Mouse (Mus musculus) T-helper 17 cell (primary cell): ENCODE data around the gene Tctn1.
"Not testable (repeated sequence)": the region's sequence is repeated elsewhere in the genome, so short reads cannot be mapped to it uniquely, and the experiment has no call there.

Experiments
- in situ Hi-C, 2 experiments: fragments of 300-600 bp; cut with MboI, MseI; formaldehyde crosslinking; loops; 1 replicate in 1 of 2; 2 replicates in 1 of 2; pipeline ENCODE4 v1.15.1; 2025; ENCODE audit warnings: high pct_unique_total_duplicates in 2 of 2

Tctn1 gene

DNA sequence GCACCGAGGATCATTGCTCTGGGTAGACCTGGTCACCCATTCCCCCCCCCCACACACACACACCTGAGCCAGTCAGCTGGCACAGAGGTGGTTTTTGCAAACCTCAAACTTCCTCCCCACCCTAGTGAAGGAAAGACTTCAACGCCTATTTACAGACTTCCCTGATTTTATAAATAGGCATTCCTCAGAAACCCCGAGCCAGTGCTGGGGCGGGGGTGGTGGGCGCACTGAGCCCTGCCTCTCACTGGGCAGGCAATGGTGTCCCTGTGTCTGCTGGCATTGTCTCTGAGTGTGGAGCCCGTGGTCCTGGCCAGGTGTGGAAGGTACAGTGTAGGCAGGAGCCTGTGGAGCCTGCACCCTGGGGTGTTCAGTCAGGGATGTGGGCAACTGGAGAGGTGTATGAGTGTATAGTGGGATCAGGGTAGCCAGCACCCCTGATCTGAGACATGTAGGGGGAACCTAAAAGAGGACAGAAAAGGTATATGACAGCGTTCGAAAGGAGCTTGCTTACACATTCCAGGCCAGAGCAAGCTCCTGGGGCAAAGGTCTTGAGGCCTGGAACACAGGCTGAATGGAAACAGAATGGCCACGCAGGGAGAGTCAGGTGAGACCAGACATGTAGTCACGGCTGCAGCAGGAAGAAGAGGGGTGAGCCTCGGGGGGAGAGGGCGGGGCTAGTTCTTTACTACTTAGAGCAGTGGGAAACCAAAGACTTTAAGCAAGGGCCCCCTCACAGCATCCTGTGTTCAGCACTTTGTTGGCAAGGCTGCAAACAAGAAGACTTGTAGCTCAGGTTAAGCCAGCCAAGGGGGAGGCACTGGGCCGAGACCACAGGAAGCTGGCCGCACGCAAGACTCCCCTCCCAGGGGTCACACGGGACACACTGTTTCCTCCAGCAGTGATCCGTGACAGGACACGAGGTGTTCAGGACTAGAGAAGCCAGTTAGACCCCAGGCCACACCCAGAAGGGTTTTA is 44.3 kb downstream of the Tctn1 start:
- in situ Hi-C loops, result no loop called here

DNA sequence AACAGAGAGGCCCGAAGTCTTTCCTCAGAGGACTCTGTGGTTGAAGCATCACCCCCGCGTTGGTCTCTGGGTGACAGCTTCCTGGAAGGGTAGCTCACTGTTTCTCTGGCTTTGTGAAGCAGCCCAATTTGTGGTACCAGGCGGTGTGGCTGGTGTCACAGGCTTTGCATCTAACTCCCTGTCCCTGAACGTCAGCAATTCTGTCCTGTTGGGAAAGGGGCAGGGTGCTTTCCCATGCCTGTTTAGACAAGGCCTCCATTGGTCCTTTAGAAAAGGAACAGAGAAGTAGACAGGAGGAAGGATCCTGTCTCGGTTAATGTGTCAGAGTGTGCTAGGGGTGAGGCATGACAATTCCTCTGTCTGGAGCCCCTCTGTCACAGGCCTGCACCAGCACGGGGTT is 45.3 kb downstream of the Tctn1 start:
- in situ Hi-C loops, result no loop called here

GRCm38 (mm10) chr5:122218109-122218905 is 46.0 kb downstream of the Tctn1 start:
- in situ Hi-C loops, result no loop called here

GRCm38 (mm10) chr5:122217636-122218035 is 46.6 kb downstream of the Tctn1 start:
- in situ Hi-C loops, result no loop called here

GRCm38 (mm10) chr5:122213861-122214260 is 50.4 kb downstream of the Tctn1 start:
- in situ Hi-C loops, result no loop called here

DNA sequence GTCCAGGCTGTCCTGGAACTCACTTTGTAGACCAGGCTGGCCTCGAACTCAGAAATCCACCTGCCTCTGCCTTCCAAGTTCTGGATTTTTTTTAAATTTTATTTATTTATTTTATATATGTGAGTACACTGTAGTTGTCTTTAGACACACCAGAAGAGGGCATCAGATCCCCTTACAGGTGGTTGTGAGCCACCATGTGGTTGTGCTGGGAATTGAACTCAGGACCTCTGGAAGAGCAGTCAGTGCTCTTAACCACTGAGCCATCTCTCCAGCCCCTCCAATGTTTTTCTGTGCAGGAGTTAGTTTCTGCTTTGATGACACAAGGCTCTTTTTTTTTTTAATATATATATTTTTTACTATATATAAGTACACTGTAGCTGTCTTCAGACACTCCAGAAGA is 51.4 kb downstream of the Tctn1 start:
- in situ Hi-C loops, result not testable (repeated sequence)

DNA sequence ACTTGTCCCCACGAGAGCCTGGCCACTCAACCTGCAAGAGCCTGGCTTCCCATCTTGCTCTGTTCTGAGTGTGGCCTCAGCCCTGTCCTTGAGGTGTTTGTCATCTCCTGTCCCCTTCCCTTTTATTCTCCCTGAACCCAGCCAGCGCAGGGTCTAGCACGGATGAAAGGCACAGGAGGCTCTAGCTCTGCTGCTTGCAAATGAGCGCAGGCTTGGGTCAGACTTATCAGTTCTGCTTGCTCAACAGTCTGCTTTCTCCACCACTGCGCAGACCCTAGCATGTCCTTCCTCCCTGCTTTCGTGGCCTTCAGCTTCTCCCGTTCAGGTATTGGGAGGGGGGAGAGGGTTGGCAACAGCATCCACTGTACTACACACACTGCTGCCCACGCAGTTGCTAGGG is 52.1 kb downstream of the Tctn1 start:
- in situ Hi-C loops, result no loop called here

DNA sequence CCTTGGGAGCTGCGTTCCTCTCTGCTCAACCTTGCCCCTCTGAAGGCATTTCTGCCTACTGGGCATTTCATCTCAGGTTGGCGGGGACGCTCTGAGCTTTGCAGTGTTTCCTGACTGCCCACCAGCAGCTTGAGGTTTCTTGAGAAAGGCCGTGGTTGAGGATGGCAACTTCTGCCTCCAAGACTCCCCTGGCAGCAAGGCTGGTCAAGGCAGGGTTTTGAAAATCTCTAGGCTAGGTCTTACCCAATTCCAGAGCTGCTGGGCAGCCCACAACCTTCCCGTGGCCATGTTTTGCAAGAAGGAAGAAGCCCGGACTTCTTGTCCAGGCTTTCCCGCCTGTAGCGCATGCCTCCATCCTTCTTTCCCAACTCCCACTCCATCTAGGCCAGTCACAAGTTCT is 53.4 kb downstream of the Tctn1 start:
- in situ Hi-C loops, result no loop called here

- in situ Hi-C loops, result loop anchor here in 1 of 2 experiments (10.0 kb wide), 1 partner anchor 565 kb away; no protein-coding TSS in a partner anchor
Measured at GRCm38 (mm10) chr5:122209591-122210368, 54.5 kb downstream of the Tctn1 start.

DNA sequence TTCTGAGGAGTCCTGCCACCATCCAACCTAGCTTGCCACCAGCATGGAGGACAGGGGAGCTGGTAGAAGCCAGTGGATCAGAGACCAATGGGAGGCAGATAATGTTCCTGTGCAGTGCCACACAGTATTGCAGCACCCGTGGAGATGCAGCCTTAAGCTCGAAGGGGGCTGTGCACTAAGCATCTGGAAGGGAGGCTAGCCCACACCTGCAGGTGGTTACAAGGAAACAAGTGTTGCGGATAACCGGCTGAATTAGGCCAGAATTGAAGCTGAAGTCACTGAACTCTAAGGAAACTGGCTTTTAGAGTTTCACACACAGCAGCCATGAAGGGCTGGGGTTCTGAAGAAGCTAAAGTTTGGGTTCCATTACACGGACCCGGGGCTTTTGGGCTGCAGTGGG is 55.4 kb downstream of the Tctn1 start:
- in situ Hi-C loops, result loop anchor here in 1 of 2 experiments (10.0 kb wide), 1 partner anchor 564 kb away; no protein-coding TSS in a partner anchor

GRCm38 (mm10) chr5:122206475-122206874 is 57.8 kb downstream of the Tctn1 start, which contains the start of gene Hvcn1:
TSS of gene Hvcn1 (plus strand) at chr5:122206804.
- in situ Hi-C loops, result loop anchor here in 1 of 2 experiments (10.0 kb wide), 1 partner anchor 562 kb away; no protein-coding TSS in a partner anchor

DNA sequence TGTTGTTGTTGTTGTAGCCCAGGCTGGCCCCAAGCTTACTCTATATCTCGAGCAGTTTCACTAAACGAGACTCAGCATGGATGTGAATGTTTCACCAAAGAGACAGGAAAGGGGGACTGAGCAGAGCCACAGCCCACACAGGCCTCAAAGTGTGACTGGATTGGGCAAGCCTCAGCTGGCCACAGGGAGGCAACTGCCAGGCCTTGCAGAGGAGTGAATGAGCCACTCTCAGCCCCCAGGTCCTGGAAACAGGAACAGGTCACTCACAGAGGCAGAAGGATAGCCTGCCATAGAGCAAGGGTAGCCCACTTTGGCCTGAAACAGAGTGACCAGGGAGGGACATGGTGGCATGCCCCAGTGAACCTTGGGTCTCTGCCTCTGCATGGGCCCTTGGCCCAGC is 60.1 kb downstream of the Tctn1 start:
- in situ Hi-C loops, result loop anchor here in 1 of 2 experiments (10.0 kb wide), 1 partner anchor 559 kb away; no protein-coding TSS in a partner anchor

GRCm38 (mm10) chr5:122201904-122202303 is 62.4 kb downstream of the Tctn1 start:
- in situ Hi-C loops, result loop anchor here in 1 of 2 experiments (10.0 kb wide), 1 partner anchor 557 kb away; no protein-coding TSS in a partner anchor

DNA sequence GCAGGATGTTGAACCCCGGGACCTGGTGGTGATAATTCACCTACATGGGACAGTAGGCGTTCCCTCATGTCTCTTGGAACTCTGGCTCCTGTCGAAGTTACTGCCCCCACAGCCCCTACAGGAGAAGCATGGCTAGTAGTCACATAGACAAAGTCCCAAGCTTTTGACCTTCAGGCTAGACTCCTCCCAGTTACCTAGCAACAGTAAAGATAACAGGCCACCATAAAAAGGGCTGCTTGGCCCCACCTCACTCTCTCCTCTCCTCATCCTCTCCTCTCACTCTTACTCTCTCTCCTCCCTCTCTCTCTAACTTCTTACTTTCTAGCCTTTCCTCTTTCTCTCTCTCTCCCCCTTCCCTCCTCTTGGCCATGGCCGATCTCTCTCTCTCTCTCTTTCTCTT is 63.4 kb downstream of the Tctn1 start:
- in situ Hi-C loops, result loop anchor here in 1 of 2 experiments (10.0 kb wide), 1 partner anchor 556 kb away; no protein-coding TSS in a partner anchor

GRCm38 (mm10) chr5:122192347-122192746 is 71.9 kb downstream of the Tctn1 start:
- in situ Hi-C loops, result no loop called here

DNA sequence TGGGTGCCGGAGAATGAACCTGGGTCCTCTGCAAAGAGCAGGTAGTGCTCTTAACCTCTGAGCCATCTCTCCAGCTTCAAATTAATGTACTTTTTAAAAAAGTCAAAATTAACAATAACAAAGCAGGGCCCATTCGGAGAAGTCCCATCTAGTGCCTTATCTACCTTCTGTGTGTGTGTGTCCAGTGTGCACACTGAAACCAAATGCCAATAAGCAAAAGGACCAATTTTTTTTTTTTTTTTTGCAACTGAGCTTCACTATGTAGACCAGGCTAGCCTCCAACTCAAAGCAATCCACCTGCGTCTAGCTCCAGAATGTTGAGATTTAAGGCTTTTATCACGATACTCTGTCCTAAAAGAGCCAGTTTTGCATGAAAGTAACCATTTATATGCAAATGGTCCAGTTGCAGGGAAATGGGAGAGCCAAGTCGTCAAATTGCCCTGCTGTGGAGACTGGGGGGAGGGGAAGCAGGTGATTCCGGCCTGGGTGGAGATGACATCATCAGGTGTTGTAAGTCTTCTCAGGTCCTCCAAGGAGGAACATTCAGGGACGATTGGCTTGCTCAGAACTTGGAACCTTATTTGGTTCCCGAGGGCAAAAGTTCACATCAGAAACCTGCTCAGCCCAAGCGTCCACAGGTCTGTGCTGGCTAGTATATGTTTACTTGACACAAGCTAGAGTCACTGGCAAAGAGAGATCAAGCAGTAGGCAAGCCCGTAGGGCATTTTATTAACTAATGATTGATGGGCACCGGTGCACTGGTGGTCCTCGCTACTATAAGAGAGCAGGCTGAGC is 72.8 kb downstream of the Tctn1 start:
- in situ Hi-C loops, result no loop called here

GRCm38 (mm10) chr5:122190465-122190864 is 73.8 kb downstream of the Tctn1 start:
- in situ Hi-C loops, result no loop called here

DNA sequence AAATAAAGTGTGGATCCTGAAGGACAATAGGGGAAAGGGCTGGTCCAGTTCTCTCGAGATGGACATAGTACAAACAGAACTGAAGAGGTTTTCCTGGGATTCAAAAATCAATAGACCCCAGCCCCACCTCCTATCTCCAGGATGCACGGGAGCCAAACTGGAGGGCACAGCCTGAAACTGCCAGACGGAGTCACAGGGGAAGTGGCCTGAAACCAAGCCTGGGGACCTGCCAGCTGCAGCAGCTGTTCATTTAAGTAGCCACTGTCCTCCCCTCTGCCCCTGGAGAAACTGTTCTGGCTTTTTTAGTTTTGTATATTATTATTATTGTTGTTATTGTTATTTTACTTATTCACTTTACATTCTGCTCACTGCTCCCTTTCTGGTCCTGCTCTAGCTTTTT is 75.1 kb downstream of the Tctn1 start:
- in situ Hi-C loops, result loop anchor here (5.0 to 10.0 kb wide), 2 partner anchors 87 to 304 kb away; partner anchors contain the start of gene Myl2 (in 1 of the 2)
